Mouse (Mus musculus): ENCODE measurements around the gene B3gat1.

B3gat1 gene

GRCm38 (mm10) chr9:26733206-26733891, at the start of gene B3gat1:
Gene B3gat1, plus strand, starts transcription at chr9:26733728.
- no peak for DNase-seq (ENCODE audit: low spot score)

- no peak for DNase-seq (ENCODE audit: low spot score)
These were observed 44.4 kb upstream of the B3gat1 start for GRCm38 (mm10) chr9:26689171-26689570.

GRCm38 (mm10) chr9:26689956-26690698, 43.4 kb upstream of the B3gat1 start:
- no peak for DNase-seq (ENCODE audit: low spot score)

GRCm38 (mm10) chr9:26692641-26693040, 40.9 kb upstream of the B3gat1 start:
- DNase-seq (ENCODE audit: low spot score), result no peak

GRCm38 (mm10) chr9:26694656-26695055, 38.9 kb upstream of the B3gat1 start:
- no peak for DNase-seq (ENCODE audit: low spot score)

GRCm38 (mm10) chr9:26695178-26695577, 38.4 kb upstream of the B3gat1 start:
- DNase-seq (ENCODE audit: low spot score), result no peak

GRCm38 (mm10) chr9:26698286-26698685, 35.2 kb upstream of the B3gat1 start:
- DNase-seq (ENCODE audit: low spot score), result no peak

GRCm38 (mm10) chr9:26700329-26700728, 33.2 kb upstream of the B3gat1 start:
- no peak for DNase-seq (ENCODE audit: low spot score)

- no peak for DNase-seq (ENCODE audit: low spot score)
These were observed 15.1 kb upstream of the B3gat1 start for GRCm38 (mm10) chr9:26718388-26718787.

- DNase-seq (ENCODE audit: low spot score), result no peak
These were observed 11.8 kb upstream of the B3gat1 start for GRCm38 (mm10) chr9:26721771-26722170.

- no peak for DNase-seq (ENCODE audit: low spot score)
These were observed 7.8 kb upstream of the B3gat1 start for GRCm38 (mm10) chr9:26725709-26726108.

- peak; percentile 6 for DNase-seq (ENCODE audit: low spot score)
These were observed 6.1 kb upstream of the B3gat1 start for GRCm38 (mm10) chr9:26727445-26727844.

GRCm38 (mm10) chr9:26728556-26728955, 5.0 kb upstream of the B3gat1 start:
- no peak for DNase-seq (ENCODE audit: low spot score)

GRCm38 (mm10) chr9:26733986-26734385, 458 bp downstream of the B3gat1 start:
- DNase-seq (ENCODE audit: low spot score), result no peak

GRCm38 (mm10) chr9:26737116-26737515, 3.6 kb downstream of the B3gat1 start:
- no peak for DNase-seq (ENCODE audit: low spot score)

GRCm38 (mm10) chr9:26742817-26743216, 9.3 kb downstream of the B3gat1 start:
- DNase-seq (ENCODE audit: low spot score), result no peak

- DNase-seq (ENCODE audit: low spot score), result no peak
These were observed 13.6 kb downstream of the B3gat1 start for GRCm38 (mm10) chr9:26747121-26747520.

GRCm38 (mm10) chr9:26748893-26749292, 15.4 kb downstream of the B3gat1 start:
- no peak for DNase-seq (ENCODE audit: low spot score)

GRCm38 (mm10) chr9:26760081-26760480, 26.6 kb downstream of the B3gat1 start:
- DNase-seq (ENCODE audit: low spot score), result no peak

- DNase-seq (ENCODE audit: low spot score), result no peak
These were observed 27.0 kb downstream of the B3gat1 start for GRCm38 (mm10) chr9:26760576-26760975.

GRCm38 (mm10) chr9:26762477-26762876, 28.9 kb downstream of the B3gat1 start:
- no peak for DNase-seq (ENCODE audit: low spot score)

GRCm38 (mm10) chr9:26768181-26768580, 34.7 kb downstream of the B3gat1 start:
- DNase-seq (ENCODE audit: low spot score), result no peak

- no peak for DNase-seq (ENCODE audit: low spot score)
These were observed 42.2 kb downstream of the B3gat1 start for GRCm38 (mm10) chr9:26775700-26776099.

Data from urinary bladder, postnatal 25 days (tissue).